Mouse (Mus musculus) G1E (cell line): ENCODE measurements at regions not wholly inside any gene's neighbourhood (a gene's known extent, or its start where the extent isn't known, plus 50 kb on each side); places are given as distances from the start of the nearest gene placed in this dataset.

ENCODE experiments used
- CTCF ChIP-seq: IDR thresholded peaks from 2 replicates; pipeline ENCODE4 v1.5.1; 2012; ENCODE audit warnings: low read depth, low read length, inconsistent platforms, mixed read lengths
- GATA1 ChIP-seq: IDR thresholded peaks from 2 replicates; pipeline ENCODE4 v1.6.1; 2012; ENCODE audit warnings: borderline replicate concordance, low read length, inconsistent platforms, mixed read lengths
- GATA2 ChIP-seq: IDR thresholded peaks from 2 replicates; pipeline ENCODE4 v1.6.1; 2012; ENCODE audit warnings: low read depth, low read length, inconsistent platforms, borderline replicate concordance
- POLR2AphosphoS5 ChIP-seq: IDR thresholded peaks from 2 replicates; pipeline ENCODE4 v1.6.1; 2012; ENCODE audit warnings: low read depth, low read length, inconsistent platforms; ENCODE audit not compliant: insufficient replicate concordance

- TF ChIP-seq CTCF, result no peak
- no peak for TF ChIP-seq GATA2
- no peak for TF ChIP-seq GATA1
- TF ChIP-seq POLR2AphosphoS5, result no peak
Observed at GRCm38 (mm10) chr1:136725242-136725641, 100.5 kb downstream of the Zfp281 start.
